Mouse (Mus musculus) bone marrow, adult 2 months (tissue): ENCODE results near the gene Sema6c.

Source experiments
- CTCF ChIP-seq: fragments of 200-500 bp; IDR thresholded peaks from 2 replicates; pipeline ENCODE4 v1.5.1; 2011; ENCODE audit warnings: low read length, control low read depth; ENCODE audit not compliant: control insufficient read depth, insufficient read depth
- POLR2A ChIP-seq: fragments of 200-500 bp; IDR thresholded peaks from 2 replicates; pipeline ENCODE4 v1.6.1; 2011; ENCODE audit warnings: low read depth, mild to moderate bottlenecking, control low read depth, low read length, borderline replicate concordance; ENCODE audit not compliant: control insufficient read depth

- TF ChIP-seq POLR2A (no peak), CTCF (no peak)
These were observed 38.8 kb downstream of the Sema6c start for GRCm38 (mm10) chr3:95199101-95199500.
